Mouse (Mus musculus) lung, embryonic 16.5 days (tissue): ENCODE results near the gene Lrba. TPM values are rescaled to one million over a fixed set of nuclear protein-coding genes. Genes with fewer than 3 reads are reported as not detected.

Experiments used
- ATAC-seq: fragments of 200-750 bp; cut with Nextera tagmentation; 2 replicates; pipeline ENCODE4 v1.8.0; 2017; ENCODE audit warnings: low read depth, mild to moderate bottlenecking, moderate library complexity
- H3K27ac ChIP-seq: fragments of 300-500 bp; sonication (generic); 2 replicates; pipeline ENCODE4 v1.5.1; 2014; ENCODE audit warnings: mild to moderate bottlenecking, control low read depth, low read length
- H3K27me3 ChIP-seq: fragments of 300-500 bp; sonication (generic); 2 replicates; pipeline ENCODE4 v1.6.1; 2014; ENCODE audit warnings: low read depth, low read length, mixed read lengths; ENCODE audit not compliant: control insufficient read depth, insufficient read depth
- H3K36me3 ChIP-seq: fragments of 300-500 bp; sonication (generic); 2 replicates; pipeline ENCODE4 v1.6.1; 2014; ENCODE audit warnings: low read length; ENCODE audit not compliant: control insufficient read depth, insufficient read depth
- H3K4me1 ChIP-seq: fragments of 300-500 bp; sonication (generic); replicated peaks from 2 replicates; pipeline ENCODE4 v1.6.1; 2014; ENCODE audit warnings: low read length, mixed read lengths; ENCODE audit not compliant: control insufficient read depth, insufficient read depth
- H3K4me2 ChIP-seq: fragments of 300-500 bp; sonication (generic); 2 replicates; pipeline ENCODE4 v1.6.1; 2014; ENCODE audit warnings: low read depth, low read length, control low read depth
- H3K4me3 ChIP-seq: fragments of 300-500 bp; sonication (generic); 2 replicates; pipeline ENCODE4 v1.5.1; 2014; ENCODE audit warnings: mild to moderate bottlenecking, low read length, control low read depth
- H3K9ac ChIP-seq: fragments of 300-500 bp; sonication (generic); 2 replicates; pipeline ENCODE4 v1.6.1; 2014; ENCODE audit warnings: low read length, control low read depth
- H3K9me3 ChIP-seq: fragments of 300-500 bp; sonication (generic); 2 replicates; pipeline ENCODE4 v1.6.1; 2016; ENCODE audit warnings: low read length; ENCODE audit not compliant: control insufficient read depth
- WGBS: fragments of 180-500 bp; shearing (Covaris S2); extraction: QIAGEN DNeasy Blood & Tissue Kit; methylation state at CpG from one replicate; pipeline ENCODE4 v1.1.7; 2014; 5-methylcytosine and 5-hydroxymethylcytosine counted together
- polyA plus RNA-seq: library from polyadenylated mRNA; unstranded; fragments of >200 nt; fragmentation: Nextera tagmentation; extraction: Ambion mirVana; gene quantifications from 2 replicates; pipeline ENCODE4 v1.2.1, GENCODE M21; 2015

The Lrba gene
- polyA plus RNA-seq, 1 experiment from 2014 or later: 3.4 TPM

- Histone ChIP-seq H3K9me3 (no peaks in the 10 kb centered on the region), H3K9ac (no peak overlapping the region), H3K36me3 (no peaks in the 10 kb centered on the region), H3K27me3 (no peaks in the 10 kb centered on the region), H3K4me3 (no peak overlapping the region), H3K27ac (no peak overlapping the region), H3K4me1 (no peaks in the 10 kb centered on the region), H3K4me2 (no peak overlapping the region)
- ATAC-seq: no peak
- WGBS: 83% methylated on average over 3 of the region's 3 CpGs
These were observed 603.0 kb downstream of the Lrba start for GRCm38 (mm10) chr3:86827506-86827905.

- H3K4me3 ChIP-seq: no peak overlapping the region
- no peak for ATAC-seq
- H3K9me3 ChIP-seq: no peaks in the 10 kb centered on the region
- peak overlapping the region; percentile 34 for H3K4me2 ChIP-seq
- H3K27ac ChIP-seq: peak overlapping the region; percentile 47; the same call in 1 of the 2 replicates
- H3K27me3 ChIP-seq: no peaks in the 10 kb centered on the region
- no peak overlapping the region; the same call in 1 of the 2 replicates for H3K9ac ChIP-seq
- no peaks in the 10 kb centered on the region for H3K36me3 ChIP-seq
- 0 out of 2 replicates have a peak, but pooled peaks cover 2% of the 10 kb centered on the region for H3K4me1 ChIP-seq
- WGBS: 46% methylated on average over 8 of the region's 8 CpGs
These were observed 607.6 kb downstream of the Lrba start for GRCm38 (mm10) chr3:86832115-86832514.

Other genes with a start within 250 kb of the Lrba start
- gene Prss48, start 222.2 kb upstream of the Lrba start, polyA plus RNA-seq: 0.16 and 0.23 TPM in 2 replicates
- gene Rps3a1, start 82.0 kb upstream of the Lrba start, polyA plus RNA-seq: 1,246 and 1,285 TPM in 2 replicates